Mouse (Mus musculus) gastrocnemius, adult 18-20 months (tissue): Measurements from ENCODE around the gene Strip2. TPM values are rescaled to one million over a fixed set of nuclear protein-coding genes. Genes with fewer than 3 reads are reported as not detected.

ENCODE experiments used
- DNase-seq: peaks from one replicate; pipeline ENCODE4 v3.0.0; 2021; ENCODE audit warnings: low spot score
- total RNA-seq, 2 experiments: library from RNA; stranded (reverse); gene quantifications; 2 replicates each; pipeline ENCODE4 v1.2.3; 2021

Gene Strip2
- total RNA-seq, 2 experiments from 2014 or later = 1.1 to 1.2 TPM

DNA sequence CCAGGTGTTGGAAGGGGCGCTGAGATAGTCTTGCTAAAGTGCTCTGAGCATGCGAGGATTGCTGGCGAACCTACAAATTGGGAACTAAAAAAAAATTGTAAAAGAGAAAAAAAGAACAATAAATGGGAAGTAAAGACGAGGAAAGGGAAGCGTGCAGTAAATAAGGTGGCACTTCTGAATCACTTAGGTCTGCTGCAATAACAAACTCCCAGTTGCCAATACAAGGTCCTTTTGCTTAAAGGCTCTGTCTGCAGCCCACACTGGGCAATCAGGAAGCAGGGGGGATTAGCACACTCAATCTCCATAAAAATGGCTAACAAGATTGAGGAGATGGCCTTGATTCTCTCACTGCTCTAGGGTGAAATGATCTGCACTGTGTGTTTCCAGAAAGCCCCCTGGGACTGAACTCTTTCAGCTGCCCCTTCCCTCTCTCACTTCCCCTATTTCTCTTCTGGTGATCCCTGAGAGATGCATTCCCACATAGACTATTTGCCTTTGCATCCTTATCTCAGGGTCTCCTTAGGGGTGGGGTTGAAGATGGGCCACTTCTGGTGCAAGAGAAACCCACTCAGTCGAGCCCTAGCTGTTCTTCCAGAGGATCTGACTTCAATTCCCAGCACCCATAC, 8.9 kb downstream of the Strip2 start:
- DNase-seq = no peak

DNA sequence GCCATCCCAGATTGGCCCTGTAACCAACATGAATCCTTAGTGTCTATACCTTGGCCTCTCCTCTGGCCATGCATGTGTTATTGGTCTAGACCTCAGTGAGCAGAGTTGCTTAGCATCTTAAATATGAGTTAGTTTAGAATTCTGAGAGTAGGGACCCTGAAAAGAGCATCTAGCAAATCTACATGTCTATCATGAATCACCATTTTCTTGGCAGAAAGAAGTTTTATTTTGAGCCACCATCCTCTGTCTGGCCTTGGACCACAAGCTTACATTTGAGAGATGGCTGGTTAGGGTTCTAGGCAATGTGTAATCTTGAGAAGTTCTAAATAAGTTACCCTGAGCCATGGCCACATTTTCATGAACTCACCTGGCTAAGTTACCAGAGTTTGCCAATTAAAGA, 13.3 kb downstream of the Strip2 start:
- no peak for DNase-seq

DNA sequence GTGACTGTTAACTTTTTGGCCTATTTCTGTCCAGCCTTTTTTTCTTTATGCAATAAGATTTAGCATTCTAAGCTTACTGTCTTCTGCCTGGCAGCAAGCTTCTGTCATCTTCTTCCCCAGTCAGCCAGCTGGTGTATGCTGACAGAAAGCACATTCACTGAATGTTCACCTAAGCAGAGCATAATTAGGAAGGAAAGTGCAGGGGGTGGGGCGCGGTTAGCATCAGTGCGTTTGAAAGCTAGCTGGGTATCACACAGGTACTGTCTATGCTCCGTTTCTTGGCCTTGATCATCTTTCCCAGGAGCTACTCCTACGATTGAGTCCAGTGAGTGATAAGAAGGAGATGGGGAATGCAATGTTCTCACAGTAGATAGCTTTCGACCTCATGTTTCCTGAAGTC, 13.9 kb downstream of the Strip2 start:
- no peak for DNase-seq

DNA sequence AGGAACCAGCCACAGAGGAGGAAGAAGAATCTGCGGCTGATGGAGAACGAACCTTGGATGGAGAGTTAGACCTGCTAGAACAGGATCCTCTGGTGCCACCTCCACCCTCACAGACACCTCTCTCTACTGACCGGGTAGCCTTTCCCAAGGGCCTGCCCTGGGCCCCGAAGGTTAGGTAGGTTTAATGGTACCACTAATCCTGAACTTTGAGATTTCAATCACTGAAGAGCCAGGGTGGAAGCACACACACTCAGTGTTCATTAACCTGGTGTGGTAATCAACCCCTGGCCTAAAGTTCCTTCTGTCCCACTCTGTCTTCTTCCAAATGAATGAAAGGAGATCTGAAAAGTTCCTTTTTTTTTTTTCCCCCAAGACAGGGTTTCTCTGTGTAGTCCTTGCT, 14.4 kb downstream of the Strip2 start:
- DNase-seq = no peak

DNA sequence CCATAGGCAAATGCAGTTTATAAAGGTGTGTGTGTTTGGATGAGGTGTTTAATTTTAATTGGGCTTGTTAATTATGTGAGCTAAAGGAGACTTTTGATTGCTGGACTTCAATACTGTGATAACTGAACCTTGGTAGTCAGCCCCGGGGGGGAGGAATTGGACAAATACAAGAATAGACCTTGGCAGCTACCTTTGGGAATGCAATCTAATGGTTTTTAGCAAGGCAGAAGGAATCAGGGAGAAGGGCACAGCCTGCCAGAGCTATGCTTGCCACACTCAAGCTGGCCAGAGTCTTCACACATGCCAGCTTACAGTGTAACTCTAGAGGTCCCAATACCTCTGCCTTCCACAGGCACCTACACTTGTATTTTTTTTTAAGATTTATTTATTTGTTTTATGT, 18.9 kb downstream of the Strip2 start:
- peak; percentile 58 for DNase-seq

DNA sequence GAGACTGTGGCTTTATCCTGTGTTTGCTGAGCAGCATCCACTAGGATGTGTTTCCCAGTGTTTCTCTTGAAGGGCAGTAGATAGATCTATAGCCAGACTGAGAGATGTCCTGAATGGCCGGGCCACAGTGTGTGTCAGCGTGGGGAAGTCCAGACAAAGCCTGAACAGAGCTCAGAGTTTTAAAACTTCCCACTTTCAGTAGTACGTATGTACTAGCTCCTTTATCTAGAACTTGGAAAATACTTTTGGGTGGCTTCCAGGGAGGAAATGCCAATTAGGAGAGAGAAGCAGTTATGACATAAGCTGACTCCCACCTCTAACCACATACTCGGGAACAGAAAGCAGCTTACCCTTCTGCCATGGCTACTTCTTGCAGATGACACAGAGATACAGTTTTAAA, 23.6 kb downstream of the Strip2 start:
- DNase-seq = no peak

DNA sequence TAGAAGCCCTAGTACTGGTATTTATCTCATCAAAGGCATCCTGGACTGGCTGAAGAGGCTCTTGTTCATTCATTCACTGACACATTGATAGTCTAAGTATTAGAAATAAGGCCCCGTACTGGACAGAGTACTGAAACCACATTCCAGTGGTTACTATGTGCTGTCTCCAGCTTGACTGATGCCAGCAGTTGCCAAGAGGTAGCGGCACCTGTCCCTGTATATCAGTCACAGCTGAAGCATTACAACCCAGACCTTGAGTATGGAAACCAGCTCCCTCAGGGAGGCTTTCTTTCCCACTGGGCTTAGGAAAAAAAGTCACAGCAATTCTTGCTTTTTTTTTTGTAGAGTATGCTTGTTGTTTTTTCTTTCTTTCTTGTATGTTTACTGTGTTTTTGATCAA, 24.2 kb downstream of the Strip2 start:
- peak; percentile 61 for DNase-seq

DNA sequence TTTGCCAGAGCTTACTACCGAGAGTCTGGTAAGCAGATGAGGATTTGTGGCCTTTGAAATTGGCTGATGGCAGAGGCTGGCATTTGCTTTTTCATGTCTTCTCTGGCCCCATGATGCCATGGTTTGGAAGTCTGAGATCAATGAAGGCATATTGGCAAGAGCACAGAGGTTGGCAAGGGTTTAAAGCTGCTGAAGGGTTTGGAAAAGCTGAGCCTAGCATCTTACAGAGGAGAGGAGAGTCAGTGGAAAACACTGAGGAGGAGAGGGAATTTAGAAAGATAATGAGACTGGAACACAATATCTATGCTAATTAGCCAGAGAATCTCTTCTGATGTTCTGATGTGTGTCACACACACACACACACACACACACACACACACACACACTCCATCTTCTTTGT, 27.7 kb downstream of the Strip2 start:
- DNase-seq = no peak

DNA sequence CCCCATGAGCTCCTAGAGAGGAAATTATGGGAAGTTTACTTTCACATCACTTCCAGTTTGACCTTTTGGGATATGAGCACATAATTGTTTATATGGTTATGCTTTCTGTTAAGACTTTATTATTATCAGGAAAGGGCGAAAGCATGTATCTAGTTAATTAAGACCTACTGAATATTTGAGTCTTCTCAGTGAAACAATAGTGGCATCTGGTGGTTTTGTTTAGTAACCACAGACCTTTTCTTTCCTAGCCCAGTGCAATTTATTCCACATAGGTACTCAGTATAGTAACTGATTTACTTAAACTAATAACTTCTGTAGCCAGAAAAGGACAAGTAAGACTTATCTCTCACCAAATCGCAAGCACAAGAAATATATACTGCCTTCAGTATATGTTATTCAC, 29.8 kb downstream of the Strip2 start:
- no peak for DNase-seq

DNA sequence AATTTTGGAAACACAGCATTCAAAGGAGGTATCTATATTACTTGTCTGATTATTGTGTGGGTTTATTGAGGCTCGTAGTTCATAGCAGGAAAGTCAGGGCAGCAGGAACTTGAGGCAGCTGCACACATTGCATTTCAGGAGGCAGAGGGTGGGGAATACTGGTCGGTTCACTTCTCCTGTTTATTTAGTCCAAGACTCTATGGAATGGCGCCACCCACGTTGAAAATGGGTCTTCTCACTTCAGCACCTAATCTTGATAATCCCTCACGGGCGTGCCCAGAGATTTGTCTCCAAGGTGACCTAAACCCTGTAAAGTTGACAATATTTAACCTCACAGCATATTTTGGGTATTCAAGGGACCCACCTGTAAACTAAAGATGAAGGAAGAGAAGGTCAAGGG, 31.0 kb downstream of the Strip2 start:
- DNase-seq = no peak

DNA sequence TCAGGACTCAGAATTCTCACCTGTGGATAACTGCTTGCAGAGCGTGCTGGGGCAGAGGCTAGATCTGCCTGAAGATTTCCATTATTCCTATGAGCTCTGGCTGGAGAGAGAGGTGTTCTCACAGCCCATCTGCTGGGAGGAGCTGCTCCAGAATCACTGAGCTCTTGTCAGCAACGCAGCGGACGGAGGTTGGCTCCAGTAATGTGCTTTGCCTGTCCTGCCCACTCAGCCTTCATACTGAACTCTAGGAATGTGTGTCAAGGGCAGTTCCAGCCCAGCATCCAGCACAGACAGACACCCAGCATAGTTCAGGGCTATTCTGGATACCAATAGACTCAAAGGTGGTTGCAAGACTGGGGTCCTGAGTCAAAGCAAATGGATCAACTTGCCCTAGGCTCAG, 39.9 kb downstream of the Strip2 start:
- DNase-seq = no peak

DNA sequence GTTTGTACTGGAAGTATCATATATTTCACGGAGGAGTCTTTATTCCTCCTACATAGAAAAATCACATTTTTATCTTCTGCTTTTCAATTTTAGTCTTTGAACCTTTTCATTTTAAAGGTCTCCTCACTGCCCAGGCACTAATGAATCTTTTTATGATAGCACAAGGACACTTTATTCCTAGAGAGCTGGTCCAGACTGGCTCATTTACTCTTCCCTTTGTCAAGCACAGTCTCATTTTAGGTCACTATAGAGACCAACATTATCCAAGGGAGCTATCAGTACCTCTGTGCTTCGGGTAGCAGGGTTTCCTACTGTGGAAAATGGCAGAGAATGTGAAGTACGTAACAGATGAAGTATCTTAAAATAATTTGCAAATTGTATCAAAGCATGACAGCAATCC, 41.9 kb downstream of the Strip2 start:
- no peak for DNase-seq

DNA sequence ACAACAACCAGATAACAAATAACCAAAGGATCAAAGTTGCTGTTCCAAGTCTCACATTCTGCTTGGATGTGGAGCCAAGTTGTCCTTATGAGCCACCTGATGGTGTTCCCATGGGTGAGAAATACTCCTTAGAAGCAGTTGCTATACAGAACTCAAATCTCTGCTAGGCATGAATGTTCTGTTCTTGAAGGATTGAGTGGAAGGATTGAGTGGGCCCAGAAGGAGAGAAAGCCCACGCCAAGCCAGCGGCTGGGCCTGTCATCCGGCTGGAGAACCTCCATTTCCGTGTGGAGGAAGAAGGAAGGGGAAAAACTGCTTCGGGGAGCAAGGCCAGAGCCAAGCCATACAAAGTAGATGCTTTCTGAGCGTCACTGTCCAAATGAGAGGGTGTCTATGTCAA, 44.3 kb downstream of the Strip2 start:
- DNase-seq = no peak

DNA sequence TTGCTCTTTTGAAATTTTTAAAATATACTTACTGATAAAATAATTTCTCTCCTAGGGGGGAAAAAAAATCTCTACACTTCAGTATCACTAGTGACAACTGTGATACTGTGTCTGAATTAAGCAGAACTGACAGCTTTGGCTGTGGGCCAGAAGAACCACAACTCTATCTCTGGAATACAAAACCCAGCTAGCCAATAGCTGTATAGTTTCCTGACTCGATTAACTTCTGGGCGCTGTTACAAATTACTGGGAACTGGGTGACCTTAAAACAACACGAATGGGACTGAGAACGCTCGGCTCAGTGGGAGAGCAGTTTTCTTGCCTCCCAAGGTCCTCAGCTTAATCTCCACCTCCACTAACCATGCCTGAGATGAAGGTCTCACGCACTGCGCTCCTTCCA, 51.1 kb downstream of the Strip2 start:
- DNase-seq = no peak

DNA sequence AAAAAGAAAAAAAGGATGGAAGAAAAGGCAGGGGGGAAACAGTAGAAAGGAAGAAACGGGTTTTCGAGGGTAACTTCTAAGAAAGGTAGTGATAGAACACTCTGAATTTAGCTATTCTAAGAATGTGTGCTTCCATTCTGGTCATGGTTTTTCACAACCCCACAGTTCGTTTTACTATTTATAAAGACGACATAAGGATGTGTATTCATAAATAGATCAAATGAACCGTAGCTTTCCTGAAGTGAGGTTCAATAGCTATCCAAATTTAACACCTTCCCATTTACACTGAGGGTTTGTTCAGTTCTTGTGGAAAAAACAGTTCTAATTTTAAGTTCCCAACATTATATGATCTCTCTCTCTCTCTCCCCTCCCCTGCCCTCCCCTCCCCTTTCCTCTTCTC, 56.5 kb downstream of the Strip2 start:
- DNase-seq = no peak

DNA sequence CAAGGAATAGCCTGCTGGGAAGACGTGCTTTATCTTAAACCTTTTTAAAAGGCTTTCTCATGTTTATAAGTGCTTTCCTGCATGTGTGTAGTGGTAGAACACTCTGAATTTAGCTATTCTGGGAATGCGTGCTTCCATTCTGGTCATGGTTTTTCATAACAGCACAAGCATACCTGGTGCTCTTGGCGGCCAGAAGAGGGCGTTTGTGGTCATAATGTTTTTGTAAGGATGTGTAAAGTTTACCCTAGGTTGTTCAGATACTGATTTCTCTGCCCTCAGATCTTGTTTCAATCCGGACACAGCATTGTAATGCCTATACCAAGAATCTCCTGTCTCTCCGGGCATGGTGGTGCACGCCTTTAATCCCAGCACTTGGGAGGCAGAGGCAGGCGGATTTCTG, 58.0 kb downstream of the Strip2 start:
- no peak for DNase-seq

DNA sequence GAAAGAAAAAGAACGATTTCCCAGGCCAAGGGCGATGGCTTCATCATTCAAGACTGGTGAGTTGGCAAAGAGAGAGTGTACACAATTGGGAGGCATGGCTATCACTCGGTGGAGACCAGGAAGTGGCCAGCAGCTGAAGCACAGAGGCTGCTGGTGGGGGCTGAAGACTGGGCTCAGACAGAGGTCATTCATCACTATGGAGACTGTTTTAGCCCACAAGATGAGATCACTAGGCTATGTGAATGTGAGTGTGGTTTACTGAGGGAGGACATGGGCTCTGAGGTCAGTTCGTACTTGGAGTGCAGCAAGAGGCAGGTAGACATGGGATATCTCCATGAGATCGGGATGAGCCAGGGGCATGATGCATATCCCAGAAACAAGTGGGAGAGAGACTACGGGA, 63.6 kb downstream of the Strip2 start:
- no peak for DNase-seq

DNA sequence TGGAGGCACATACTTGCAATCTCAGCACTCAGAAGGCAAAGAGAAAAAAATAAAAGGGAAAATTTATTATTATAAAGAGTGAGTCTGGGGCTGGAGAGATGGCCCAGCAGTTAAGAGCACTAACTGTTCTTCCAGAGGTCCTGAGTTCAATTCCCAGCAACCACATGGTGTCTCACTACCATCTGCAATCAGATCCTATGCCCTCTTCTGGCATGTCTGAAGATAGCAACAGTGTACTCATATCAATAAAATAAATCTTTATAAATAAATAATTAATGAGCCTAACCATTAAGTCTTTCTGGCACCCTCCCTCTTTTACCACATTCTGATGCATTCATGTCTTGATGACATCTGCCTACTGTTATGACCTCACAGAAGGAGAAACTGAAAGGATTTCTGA, 65.0 kb downstream of the Strip2 start:
- no peak for DNase-seq

DNA sequence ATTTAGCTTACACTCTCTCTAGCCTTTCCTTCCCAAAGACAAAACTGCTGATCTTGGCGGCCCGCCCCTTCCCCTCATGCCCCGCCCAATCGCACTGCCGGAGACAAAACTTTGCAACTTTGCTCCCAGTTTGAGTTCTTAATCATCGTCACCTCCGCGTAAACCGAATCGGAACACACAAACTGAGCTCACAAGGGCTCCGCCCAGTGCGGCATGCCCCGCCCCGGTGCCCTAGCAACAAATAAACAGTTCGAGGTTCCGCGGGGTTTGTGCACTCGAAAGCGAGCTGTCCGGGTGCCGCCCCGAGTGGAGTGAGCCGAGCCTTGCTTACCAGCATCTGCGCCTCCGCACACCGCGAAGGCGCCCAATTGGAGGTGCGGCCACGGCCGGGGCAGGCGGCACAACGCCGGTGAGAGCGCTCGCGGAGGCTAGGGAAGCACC, 68.3 kb downstream of the Strip2 start:
- peak; percentile 88 for DNase-seq

DNA sequence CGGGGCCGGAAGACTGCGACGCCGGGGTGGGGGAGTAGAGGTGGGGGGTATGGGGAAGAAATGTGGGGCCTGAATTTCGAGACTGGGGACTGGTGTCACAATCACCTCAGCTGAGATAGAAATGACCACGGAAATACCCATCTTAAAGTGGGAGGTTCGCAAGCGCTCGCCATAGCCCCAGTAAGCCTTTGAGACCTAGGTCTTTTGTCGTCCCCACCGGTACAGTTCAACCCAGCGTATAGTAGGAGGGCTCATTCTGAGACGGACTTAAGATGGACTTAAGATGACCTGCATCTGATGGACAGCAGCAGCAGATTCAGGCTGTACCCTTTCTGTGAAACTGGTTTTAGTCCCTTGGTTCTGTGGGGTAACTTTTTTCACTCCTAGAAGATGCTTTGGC, 68.7 kb downstream of the Strip2 start:
- DNase-seq = no peak

DNA sequence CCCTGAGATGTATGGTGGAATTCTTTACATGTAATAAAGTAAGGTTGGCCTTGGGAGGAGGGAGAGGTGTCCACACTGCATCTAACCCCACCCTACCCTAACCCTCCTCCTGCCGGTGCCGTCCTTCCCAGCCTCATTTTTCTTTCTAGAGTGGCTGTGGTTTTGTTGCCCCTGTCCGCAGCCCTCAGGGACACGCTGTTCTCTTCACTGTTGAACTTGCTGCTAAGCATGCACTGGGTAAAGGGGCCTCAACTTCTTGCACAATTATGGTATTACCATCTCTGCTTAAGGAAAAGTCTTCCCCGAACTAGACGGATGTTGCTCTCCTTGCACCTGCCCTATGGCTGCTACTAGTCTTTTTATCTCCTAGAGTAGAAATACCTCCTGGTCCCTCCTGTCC, 69.2 kb downstream of the Strip2 start:
- no peak for DNase-seq

DNA sequence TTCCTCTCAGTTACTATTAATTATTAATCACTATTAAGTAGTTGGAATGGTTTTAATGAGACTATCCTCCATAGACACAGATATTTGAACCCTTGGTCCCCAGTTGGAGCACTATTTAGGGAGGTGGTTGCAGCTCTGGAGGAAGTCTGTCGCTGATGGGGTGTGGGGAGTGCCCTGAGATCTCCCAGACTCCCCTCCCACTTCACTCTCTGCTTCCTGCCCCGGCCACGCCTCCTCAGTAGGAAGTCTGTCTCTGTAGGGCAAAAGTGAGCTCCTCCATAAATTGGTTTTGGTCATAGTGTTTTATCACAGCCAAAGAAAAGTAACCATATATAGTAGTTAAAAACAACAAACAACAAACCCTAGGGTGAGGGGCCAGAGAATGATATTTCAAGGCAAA, 70.4 kb downstream of the Strip2 start:
- no peak for DNase-seq

DNA sequence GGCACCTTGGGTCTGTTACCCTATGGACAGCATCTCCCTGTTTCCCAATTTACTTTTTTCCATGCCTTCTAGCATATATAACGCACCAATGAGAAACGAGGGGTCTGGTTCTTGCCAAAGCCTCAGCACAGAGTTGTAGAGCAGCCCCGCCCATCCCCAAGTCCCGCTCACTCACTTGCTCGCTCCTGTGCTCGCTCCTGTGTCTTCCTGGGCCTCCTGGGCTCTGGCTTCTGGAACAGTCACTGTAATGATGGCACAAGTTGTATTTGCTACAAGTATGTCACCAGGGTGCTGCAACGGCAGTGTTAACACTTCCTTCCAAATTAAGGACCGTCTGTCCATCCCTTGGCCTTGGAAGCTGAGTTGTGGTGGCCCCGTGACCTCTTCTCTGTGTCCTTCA, 81.3 kb downstream of the Strip2 start:
- no peak for DNase-seq

DNA sequence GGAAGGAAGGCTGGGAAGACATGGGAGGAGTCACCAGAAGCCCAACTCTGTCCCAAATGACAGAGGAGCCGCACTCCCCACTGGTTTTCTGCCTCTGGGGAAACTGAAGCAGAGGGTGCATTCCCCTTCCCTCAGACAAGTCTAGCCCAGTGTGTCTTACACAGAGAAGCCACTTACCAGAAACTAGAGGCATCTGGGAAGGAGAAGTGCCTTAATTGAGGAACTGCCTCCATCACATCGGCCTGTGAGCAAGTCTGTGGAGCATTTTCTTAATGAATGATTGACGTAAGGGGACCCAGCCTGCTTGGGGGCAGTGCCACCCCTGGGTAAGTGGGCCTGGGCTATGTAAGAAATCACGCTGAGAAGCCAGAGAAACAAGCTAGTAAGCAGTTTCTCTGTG, 82.0 kb downstream of the Strip2 start:
- no peak for DNase-seq
